Mouse (Mus musculus) 3134 (cell line): Measurements from ENCODE around the gene Prkce.

Experiments
- DNase-seq: peaks from one replicate; pipeline ENCODE4 v3.0.0-alpha.2; 2011; ENCODE audit warnings: low spot score; ENCODE audit not compliant: insufficient read length; ENCODE audit errors: extremely low read depth

The Prkce gene

DNA sequence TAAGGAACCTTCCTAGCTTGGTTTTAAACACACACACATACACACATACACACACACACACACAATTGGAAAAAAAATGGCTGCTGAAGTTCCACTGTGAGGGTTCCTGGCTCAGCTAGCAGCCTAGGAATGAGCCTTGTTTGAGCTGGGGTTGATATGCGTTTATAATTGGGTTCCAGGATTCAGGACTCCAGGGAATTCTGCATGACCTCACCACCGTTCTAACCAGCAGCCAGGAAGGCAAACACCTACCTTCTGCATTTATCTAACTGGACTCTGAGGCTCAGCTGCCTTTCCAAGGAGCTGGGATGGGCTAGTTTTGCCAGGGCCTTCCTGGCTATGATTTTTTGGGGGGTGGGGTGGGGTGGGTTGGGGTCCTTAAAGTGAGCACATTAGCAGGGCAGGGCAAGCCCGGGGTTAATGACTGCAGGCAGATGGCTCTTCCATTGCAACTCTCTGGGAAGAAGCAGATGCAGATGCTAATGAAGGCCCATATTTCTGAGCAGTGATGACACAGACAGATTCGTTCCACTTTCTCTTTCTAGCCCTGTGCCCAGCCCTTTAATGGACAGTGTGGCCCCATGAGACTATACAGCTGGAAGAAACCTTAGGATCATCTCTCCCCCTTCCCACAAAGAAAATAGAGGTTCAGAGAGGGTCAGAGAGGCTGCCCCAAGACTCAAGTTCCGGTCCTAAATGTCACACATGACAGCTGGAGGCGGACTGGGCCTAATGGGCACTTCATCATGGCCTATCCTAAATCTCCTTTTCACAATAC, 156.5 kb downstream of the Prkce start:
- no peak for DNase-seq

GRCm38 (mm10) chr17:86324756-86325155, 157.2 kb downstream of the Prkce start:
- DNase-seq = no peak

DNA sequence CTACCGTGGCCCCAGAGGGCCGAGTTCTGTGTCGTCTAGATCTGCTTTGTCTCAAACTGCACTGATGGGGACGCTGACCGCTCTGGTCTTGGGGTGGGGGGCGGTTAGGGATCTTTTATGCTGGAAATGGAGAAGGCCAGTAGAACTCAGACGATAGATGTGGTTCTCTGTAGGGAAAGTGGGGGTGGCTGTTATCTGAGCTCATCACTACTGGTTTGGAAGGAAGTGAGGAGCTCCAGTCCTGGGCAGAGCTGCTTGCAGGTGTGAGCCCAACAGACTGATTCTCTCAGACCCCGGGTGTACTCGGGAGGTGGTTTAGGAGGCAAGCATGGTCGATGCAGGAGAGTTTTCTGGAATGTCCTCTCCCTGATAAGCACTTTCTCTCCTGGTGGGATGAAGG, 157.7 kb downstream of the Prkce start:
- DNase-seq = no peak

DNA sequence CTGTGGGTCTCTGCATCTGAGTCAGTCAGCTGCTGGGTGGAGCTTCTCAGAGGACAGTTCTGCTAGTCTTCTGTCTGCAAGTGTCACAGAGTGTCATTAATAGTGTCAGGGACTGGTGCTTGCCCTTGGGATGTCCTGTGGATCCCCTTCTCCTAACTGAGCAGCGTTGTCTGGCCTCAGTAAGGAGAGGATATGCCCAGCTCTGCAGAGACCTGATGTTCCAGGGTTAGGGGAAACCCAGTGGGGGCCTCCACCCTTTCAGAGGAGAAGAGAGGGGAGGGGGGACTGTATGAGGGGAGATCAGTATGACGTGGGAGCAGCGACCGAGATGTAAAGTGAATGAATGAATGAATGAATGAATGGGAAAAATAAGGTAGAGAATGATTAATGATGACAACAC, 160.4 kb downstream of the Prkce start:
- DNase-seq = no peak

DNA sequence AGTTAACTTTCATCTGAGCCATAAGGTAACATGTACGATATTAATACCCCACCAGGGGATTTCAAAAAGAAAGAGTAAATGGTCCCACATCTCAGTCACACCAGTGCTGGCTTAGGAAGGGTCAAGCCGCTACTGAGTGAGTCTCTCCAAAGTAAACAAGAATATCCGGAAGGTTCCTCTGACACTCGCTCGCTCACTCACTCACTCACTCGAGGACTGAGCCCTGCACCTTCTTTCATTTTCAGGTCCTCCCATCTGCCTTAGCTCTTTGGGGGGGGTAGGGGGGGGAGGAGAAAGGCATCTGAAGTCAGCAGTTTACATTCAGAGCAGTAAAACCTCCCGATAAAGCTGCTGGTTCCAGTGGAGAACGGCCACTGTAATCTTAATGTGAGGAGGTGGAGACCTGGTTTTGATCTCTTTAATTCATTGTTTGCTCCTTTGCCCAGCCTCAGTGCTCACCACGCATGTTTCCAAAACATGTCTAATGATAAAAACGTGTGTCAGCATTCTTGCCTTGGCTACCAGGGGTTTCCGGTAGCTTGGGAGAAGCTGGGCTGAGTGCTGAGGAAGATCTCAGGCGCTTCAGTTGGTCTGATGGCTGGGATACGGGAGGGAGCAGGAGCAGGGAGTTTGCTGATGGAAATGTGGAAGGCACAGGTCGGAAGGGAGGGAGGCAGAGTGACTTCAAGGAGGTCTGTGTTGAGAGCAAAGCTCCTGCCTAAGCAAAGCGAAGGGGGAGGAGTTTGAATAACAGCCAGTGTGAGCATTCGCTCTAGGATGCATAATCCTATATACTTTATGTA, 161.9 kb downstream of the Prkce start:
- no peak for DNase-seq

GRCm38 (mm10) chr17:86330076-86330955, 162.7 kb downstream of the Prkce start:
- no peak for DNase-seq

GRCm38 (mm10) chr17:86331835-86332234, 164.2 kb downstream of the Prkce start:
- no peak for DNase-seq

DNA sequence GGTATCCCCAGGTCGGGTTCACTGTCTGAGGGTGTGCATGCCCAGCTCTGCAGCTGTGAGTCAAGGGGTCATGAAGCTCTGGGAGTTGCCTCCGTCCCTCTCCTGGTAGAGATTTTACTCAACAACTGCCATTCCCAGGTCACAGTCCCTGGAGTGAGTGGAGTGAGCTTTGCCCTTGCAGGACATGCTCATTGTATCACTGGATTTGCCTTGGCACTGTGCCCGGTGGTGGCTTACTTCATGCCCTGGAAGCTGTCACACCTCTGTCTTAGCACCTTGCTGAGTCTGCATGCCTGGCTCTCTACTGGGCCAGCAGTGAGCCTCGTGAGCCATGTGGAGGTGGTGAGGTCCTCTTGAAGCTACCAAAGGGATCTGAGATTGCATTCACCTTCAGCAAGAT, 167.4 kb downstream of the Prkce start:
- no peak for DNase-seq

GRCm38 (mm10) chr17:86336652-86337073, 169.1 kb downstream of the Prkce start:
- DNase-seq = no peak

- no peak for DNase-seq
These were observed 169.5 kb downstream of the Prkce start for GRCm38 (mm10) chr17:86337076-86337475.

GRCm38 (mm10) chr17:86338328-86338727, 170.7 kb downstream of the Prkce start:
- DNase-seq = no peak

DNA sequence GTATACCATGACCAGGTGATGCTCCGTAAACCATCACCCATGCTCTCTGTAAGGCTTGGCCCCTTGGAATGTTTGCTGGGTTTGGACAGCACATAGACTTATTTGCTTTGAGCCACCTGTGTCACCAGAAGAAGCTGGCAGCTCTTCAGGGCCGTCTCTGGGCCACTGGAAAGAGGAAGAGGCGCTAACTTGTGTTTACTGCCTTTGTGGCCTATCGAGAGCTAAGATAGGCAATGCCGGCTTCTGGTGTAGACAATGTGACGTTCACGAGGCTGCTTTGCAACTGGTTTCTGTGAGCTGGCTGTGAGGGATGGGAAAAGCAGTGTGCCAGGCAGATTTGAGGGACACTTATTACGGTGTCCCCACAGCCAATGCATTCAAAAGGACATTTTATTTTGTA, 176.4 kb downstream of the Prkce start:
- DNase-seq = no peak

DNA sequence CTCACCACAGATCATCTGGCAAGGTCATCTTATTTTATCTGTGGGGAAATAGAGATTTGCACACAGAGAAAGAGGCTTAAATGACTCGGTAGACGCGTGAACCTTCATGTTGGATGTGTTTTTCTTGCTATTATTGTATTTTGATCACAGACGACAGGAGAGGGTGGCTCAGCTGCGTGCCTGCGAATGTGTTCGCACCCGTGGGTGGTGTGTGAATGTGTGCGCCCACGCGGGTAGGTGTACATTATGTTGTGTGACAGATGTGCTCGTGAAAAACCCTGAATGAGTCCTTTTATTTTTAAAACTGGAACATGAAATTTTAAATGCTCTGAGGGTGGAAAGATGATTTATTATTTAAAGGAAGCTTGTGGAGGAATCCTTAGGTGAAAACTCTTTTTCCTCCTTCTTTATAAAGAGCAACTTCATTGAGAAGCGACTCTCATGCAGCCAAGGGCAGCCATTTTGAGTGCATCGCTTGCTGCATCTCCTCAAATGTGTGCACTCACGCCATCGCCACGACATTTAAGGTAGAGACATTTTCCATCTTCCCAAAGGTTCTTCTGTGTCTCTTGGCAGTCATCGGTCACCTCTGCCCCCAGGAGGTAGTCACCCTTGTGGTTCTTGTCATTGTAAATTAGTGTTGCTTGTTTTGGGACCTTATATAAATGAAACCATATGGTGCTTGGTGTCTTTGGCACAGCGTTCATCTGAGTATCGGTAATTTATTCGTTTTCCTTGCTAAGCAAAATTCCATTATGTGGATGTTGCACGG, 177.8 kb downstream of the Prkce start:
- no peak for DNase-seq

DNA sequence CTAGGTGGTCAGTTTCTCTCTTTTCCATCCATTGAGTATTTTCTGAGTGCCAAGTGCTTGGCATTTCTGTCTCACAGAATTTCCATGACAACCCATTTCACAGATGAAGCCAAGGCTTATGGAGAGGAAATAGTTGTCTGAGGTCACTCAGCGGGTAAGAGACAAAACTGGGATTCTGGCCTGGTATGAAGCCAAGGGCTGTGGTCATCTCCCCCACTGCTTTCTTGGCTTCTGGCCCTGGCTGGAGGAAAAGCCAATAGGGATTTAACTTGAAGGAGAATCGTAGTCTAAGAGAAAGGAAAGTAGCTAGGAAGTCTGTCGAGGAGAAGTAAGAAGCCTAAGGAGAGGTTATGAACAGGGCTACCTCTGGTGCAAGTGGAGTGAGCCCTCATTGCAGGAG, 182.7 kb downstream of the Prkce start:
- peak; percentile 65 for DNase-seq

- no peak for DNase-seq
These were observed 183.2 kb downstream of the Prkce start for GRCm38 (mm10) chr17:86350791-86351261.

GRCm38 (mm10) chr17:86351282-86351681, 183.7 kb downstream of the Prkce start:
- no peak for DNase-seq

GRCm38 (mm10) chr17:86352247-86353037, 184.9 kb downstream of the Prkce start:
- DNase-seq = no peak

DNA sequence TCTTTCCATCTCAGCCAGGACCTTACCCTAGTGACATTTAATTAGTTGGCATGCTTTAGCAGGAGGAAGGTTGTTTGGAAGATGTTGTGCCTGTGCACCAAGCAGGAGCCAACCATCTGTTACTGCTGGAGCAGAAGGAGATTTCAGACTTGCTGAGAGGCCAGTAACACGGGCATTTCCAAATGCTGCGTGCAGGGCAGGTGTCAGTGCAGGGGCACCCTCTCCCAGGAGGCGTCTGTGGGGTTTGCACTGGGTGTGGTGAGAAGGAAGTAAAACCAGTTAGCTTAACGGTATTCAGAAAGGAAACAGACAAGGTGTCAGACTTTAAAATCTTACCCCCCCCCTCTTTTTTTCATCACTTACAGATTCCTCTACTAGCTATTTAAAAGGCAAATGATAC, 186.1 kb downstream of the Prkce start:
- no peak for DNase-seq

DNA sequence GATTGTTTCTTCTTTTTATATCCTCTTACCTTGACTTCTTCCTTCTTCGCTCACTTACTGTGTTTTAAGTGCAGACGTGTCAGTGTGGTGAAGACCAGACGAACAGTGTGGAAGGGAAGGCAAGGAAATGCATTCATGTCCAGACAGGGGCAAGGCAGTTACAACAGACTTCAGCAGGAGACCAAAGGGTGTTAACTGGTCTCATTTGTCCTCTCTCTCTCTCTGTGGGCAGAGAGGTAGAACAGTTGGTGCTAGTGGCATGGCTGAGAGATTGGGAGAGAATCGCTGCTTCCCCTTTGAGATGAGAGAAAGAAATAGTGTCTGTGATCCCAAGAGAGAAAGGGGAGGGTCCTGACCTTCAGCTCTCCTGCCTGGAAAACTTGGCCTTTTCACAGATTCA, 186.5 kb downstream of the Prkce start:
- DNase-seq = no peak
